In the genomic region with DNA sequence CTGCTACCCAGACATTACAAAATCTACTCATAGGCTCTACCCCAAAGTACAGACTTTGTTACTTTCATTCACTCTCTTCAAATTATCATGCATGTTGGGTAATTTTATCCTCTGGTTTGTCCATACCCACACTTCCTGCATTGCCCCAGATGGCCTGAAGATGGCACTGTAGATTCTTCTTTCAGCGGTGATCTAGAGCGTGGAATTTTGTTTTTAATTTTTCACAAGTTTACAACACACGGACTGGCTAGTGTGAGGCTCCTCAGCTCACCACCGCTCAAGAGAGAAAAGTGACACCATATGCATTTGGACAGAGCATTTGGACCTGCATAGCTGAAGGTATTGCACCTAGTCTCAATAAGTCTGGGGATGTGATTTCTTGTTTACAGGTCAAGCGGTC, we compare ENCODE assay signal across 8 mouse cellular contexts.
DNase-seq lines count a peak whose midpoint lies in the region; ATAC-seq and TF ChIP-seq lines count a peak whose summit lies in the region.
"Had no signal": no experiment of that assay in that cellular context is flagged by ENCODE, and none has a peak within 500 bp of the region (broad histone marks: within the 10 kb centered on the region; RNA-seq: fewer than 3 reads in every experiment).

No protein-coding gene starts in this region.

- H3K4me3 ChIP-seq in thymus, adult 2 months (ENCODE audit: control insufficient read depth, insufficient read depth, low read length): no peak overlapping the region
- H3K4me3 ChIP-seq in kidney, embryonic 14.5 days (ENCODE audit: low read length): no peak overlapping the region
- H3K4me3 ChIP-seq: embryonic facial prominence, embryonic 15.5 days had no signal

- no peaks in the 10 kb centered on the region for H3K27me3 ChIP-seq in thymus, adult 2 months (ENCODE audit: control insufficient read depth, insufficient read depth, low read length)
- no peaks in the 10 kb centered on the region for H3K27me3 ChIP-seq in kidney, embryonic 14.5 days (ENCODE audit: control insufficient read depth, insufficient read depth, low read length)
- H3K27me3 ChIP-seq: embryonic facial prominence, embryonic 15.5 days had no signal

- no peak overlapping the region for H3K9ac ChIP-seq in kidney, embryonic 14.5 days (ENCODE audit: low read depth, low read length)
- H3K9ac ChIP-seq: embryonic facial prominence, embryonic 15.5 days had no signal

- no peaks in the 10 kb centered on the region for H3K4me1 ChIP-seq in thymus, adult 2 months (replicated peaks; ENCODE audit: control insufficient read depth, insufficient read depth, low read length)
- no peaks in the 10 kb centered on the region for H3K4me1 ChIP-seq in kidney, embryonic 14.5 days (ENCODE audit: control insufficient read depth, insufficient read depth, low read length)
- H3K4me1 ChIP-seq: embryonic facial prominence, embryonic 15.5 days had no signal

- WGBS in thymus, adult 2 months: 53% methylated on average over 5 of the region's 5 CpGs
- WGBS in kidney, embryonic 14.5 days: 74% methylated on average over 5 of the region's 5 CpGs

- 0 out of 2 replicates have a peak, but pooled peaks have one; percentile 10 for ATAC-seq in kidney, embryonic 14.5 days (ENCODE audit: low FRiP score, low TSS enrichment)
- 0 out of 2 replicates have a peak, but pooled peaks have one; percentile 24 for ATAC-seq in neutrophil, adult 5-6 weeks (ENCODE audit: extremely low read depth, insufficient number of reproducible peaks, low FRiP score, poor library complexity, severe bottlenecking)

- peak; percentile 45 for DNase-seq in thymus, adult 2 months
- DNase-seq in thymus, adult 18-20 months: no peak
- DNase-seq in cerebellum, postnatal 36 days: peak; percentile 42 to 53
- peak; percentile 46 to 56 for DNase-seq in gastrocnemius, postnatal 36 days
- DNase-seq in lung, adult 18-20 months: peak; percentile 52 to 61

- no peaks in the 10 kb centered on the region for H3K9me3 ChIP-seq in kidney, embryonic 14.5 days (ENCODE audit: control insufficient read depth, low read length)
- H3K9me3 ChIP-seq: embryonic facial prominence, embryonic 15.5 days had no signal

- intact Hi-C loops in gastrocnemius, postnatal 36 days (cut with DNase I): loop anchor here (5.0 kb wide), 1 partner anchor 280 kb away; no protein-coding TSS in a partner anchor

- TF ChIP-seq CTCF in thymus, adult 2 months (IDR thresholded peaks at IDR 0.05; ENCODE audit: borderline replicate concordance, control insufficient read depth, extremely low read depth, insufficient read depth, low read length, poor library complexity): no peak

- no peak overlapping the region for H3K4me2 ChIP-seq in kidney, embryonic 14.5 days (replicated peaks; ENCODE audit: low read depth, low read length)
- H3K4me2 ChIP-seq: embryonic facial prominence, embryonic 15.5 days had no signal

- TF ChIP-seq POLR2A in thymus, adult 2 months (IDR thresholded peaks at IDR 0.05; ENCODE audit: control insufficient read depth, extremely low read depth, insufficient read depth, low read length, poor library complexity): no peak

- no peak overlapping the region for H3K27ac ChIP-seq in thymus, adult 2 months (ENCODE audit: control insufficient read depth, insufficient read depth, low read length)
- H3K27ac ChIP-seq in kidney, embryonic 14.5 days (ENCODE audit: low read depth, low read length): no peak overlapping the region
- H3K27ac ChIP-seq: embryonic facial prominence, embryonic 15.5 days had no signal

- H3K36me3 ChIP-seq in thymus, adult 2 months (ENCODE audit: control insufficient read depth, insufficient read depth, low read length): no peaks in the 10 kb centered on the region
- H3K36me3 ChIP-seq in kidney, embryonic 14.5 days (ENCODE audit: control insufficient read depth, insufficient read depth, low read length): no peaks in the 10 kb centered on the region

Comparison
In these comparisons a context has a peak if more than half of its experiments do, and no peak if none do; other contexts are left out.
1. DNase-seq: peak in thymus, adult 2 months (single experiment), cerebellum, postnatal 36 days (2 of 2), gastrocnemius, postnatal 36 days (2 of 2) and lung, adult 18-20 months (2 of 2); none in thymus, adult 18-20 months (0 of 2).